Mouse (Mus musculus) kidney, embryonic 14.5 days (tissue): ENCODE measurements around the gene Lpo. TPM values are rescaled to one million over a fixed set of nuclear protein-coding genes. Genes with fewer than 3 reads are reported as not detected.

Experiments
- ATAC-seq: fragments of 200-750 bp; cut with Nextera tagmentation; 2 replicates; pipeline ENCODE4 v1.8.0; 2017; ENCODE audit warnings: moderate number of reproducible peaks, mild to moderate bottlenecking, moderate TSS enrichment, moderate library complexity; ENCODE audit not compliant: low FRiP score, low TSS enrichment
- H3K27ac ChIP-seq: fragments of 300-500 bp; sonication (generic); 2 replicates; pipeline ENCODE4 v1.5.1; 2014; ENCODE audit warnings: low read depth, mild to moderate bottlenecking, low read length, moderate library complexity, mixed read lengths
- H3K27me3 ChIP-seq: fragments of 300-500 bp; sonication (generic); 2 replicates; pipeline ENCODE4 v1.6.1; 2014; ENCODE audit warnings: mild to moderate bottlenecking, low read length; ENCODE audit not compliant: control insufficient read depth, insufficient read depth
- H3K36me3 ChIP-seq: fragments of 300-500 bp; sonication (generic); 2 replicates; pipeline ENCODE4 v1.6.1; 2014; ENCODE audit warnings: low read length, mixed read lengths; ENCODE audit not compliant: control insufficient read depth, insufficient read depth
- H3K4me1 ChIP-seq: fragments of 300-500 bp; sonication (generic); 2 replicates; pipeline ENCODE4 v1.6.1; 2014; ENCODE audit warnings: low read length, mixed read lengths; ENCODE audit not compliant: control insufficient read depth, insufficient read depth
- H3K4me2 ChIP-seq: fragments of 300-500 bp; sonication (generic); replicated peaks from 2 replicates; pipeline ENCODE4 v1.6.1; 2014; ENCODE audit warnings: low read depth, mild to moderate bottlenecking, low read length
- H3K4me3 ChIP-seq: fragments of 300-500 bp; sonication (generic); 2 replicates; pipeline ENCODE4 v1.5.1; 2014; ENCODE audit warnings: mild to moderate bottlenecking, low read length
- H3K9ac ChIP-seq: fragments of 300-500 bp; sonication (generic); 2 replicates; pipeline ENCODE4 v1.6.1; 2014; ENCODE audit warnings: low read depth, mild to moderate bottlenecking, low read length, moderate library complexity
- H3K9me3 ChIP-seq: fragments of 300-500 bp; sonication (generic); 2 replicates; pipeline ENCODE4 v1.6.1; 2016; ENCODE audit warnings: low read length; ENCODE audit not compliant: control insufficient read depth
- WGBS: fragments of 180-500 bp; shearing (Covaris S2); extraction: QIAGEN DNeasy Blood & Tissue Kit; methylation state at CpG from one replicate; pipeline ENCODE4 v1.1.7; 2014; 5-methylcytosine and 5-hydroxymethylcytosine counted together
- microRNA counts: library from miRNA; unstranded; fragments of <30 nt; microRNA quantifications from one replicate; lab custom pipeline; 2017
- microRNA-seq: library from miRNA; unstranded; fragments of <30 nt; microRNA quantifications from one replicate; pipeline ENCODE4, GENCODE M21; 2016
- polyA plus RNA-seq: library from polyadenylated mRNA; unstranded; fragments of >200 nt; fragmentation: Nextera tagmentation; extraction: Ambion mirVana; gene quantifications from 2 replicates; pipeline ENCODE4 v1.2.1, GENCODE M21; 2014

Gene Lpo
- polyA plus RNA-seq, 1 experiment from 2014 or later = not detected

GRCm38 (mm10) chr11:87758957-87759608, 69.0 kb downstream of the Lpo start:
- no peak overlapping the region for H3K27ac ChIP-seq
- no peak for ATAC-seq
- no peak overlapping the region for H3K4me3 ChIP-seq
- H3K27me3 ChIP-seq = peaks cover 43% of the 10 kb centered on the region
- H3K36me3 ChIP-seq = no peaks in the 10 kb centered on the region
- H3K4me2 ChIP-seq = no peak overlapping the region
- 78% methylated on average over 4 of the region's 4 CpGs for WGBS
- no peak overlapping the region for H3K9ac ChIP-seq
- H3K9me3 ChIP-seq = no peaks in the 10 kb centered on the region
- H3K4me1 ChIP-seq = peaks cover 11% of the 10 kb centered on the region; the same call in 1 of the 2 replicates

GRCm38 (mm10) chr11:87758161-87758911, 69.8 kb downstream of the Lpo start:
- Histone ChIP-seq H3K4me2 (no peak overlapping the region), H3K4me1 (peaks cover 7% of the 10 kb centered on the region; the same call in 1 of the 2 replicates), H3K9ac (no peak overlapping the region), H3K36me3 (no peaks in the 10 kb centered on the region), H3K9me3 (no peaks in the 10 kb centered on the region), H3K27ac (no peak overlapping the region), H3K4me3 (no peak overlapping the region), H3K27me3 (peaks cover 36% of the 10 kb centered on the region)
- 85% methylated on average over 7 of the region's 7 CpGs for WGBS
- ATAC-seq = no peak

GRCm38 (mm10) chr11:87757001-87757954, 70.8 kb downstream of the Lpo start:
- no peak overlapping the region for H3K4me2 ChIP-seq

More at GRCm38 (mm10) chr11:87757001-87757954, 70.8 kb downstream of the Lpo start:
- no peak overlapping the region for H3K27ac ChIP-seq
- no peaks in the 10 kb centered on the region for H3K36me3 ChIP-seq
- peaks cover 7% of the 10 kb centered on the region; the same call in 1 of the 2 replicates for H3K4me1 ChIP-seq
- peak overlapping the region; percentile 7; the same call in 1 of the 2 replicates for H3K4me3 ChIP-seq
- no peaks in the 10 kb centered on the region for H3K9me3 ChIP-seq
- no peak overlapping the region for H3K9ac ChIP-seq
- peaks cover 25% of the 10 kb centered on the region for H3K27me3 ChIP-seq
- ATAC-seq = no peak
- 85% methylated on average over 25 of the region's 25 CpGs for WGBS

MicroRNAs encoded within 50 kb of the gene (microRNA counts, 519-probe panel; counts per million panel counts)
- microRNA mmu-miR-142-3p (lab: Ali Mortazavi, UCI) = 5,425 counts per million, percentile 50 among the panel's probes with 10 or more counts
- microRNA mmu-miR-142-5p (lab: Ali Mortazavi, UCI) = 5,179 counts per million, percentile 45 among the panel's probes with 10 or more counts

Small RNA genes lying within 50 kb of the gene (microRNA-seq; reads per million reads assigned to microRNA genes)
- gene Mir142 = not detected
- not detected for gene Mir142b

Other genes with a start within 250 kb of the Lpo start
- 20.2 and 44.3 TPM in 2 replicates for gene Mtmr4, start 236.1 kb downstream of the Lpo start, polyA plus RNA-seq
- gene Hsf5, start 211.1 kb downstream of the Lpo start, polyA plus RNA-seq = 0.23 and 0.24 TPM in 2 replicates
- gene Rnf43, start 165.6 kb downstream of the Lpo start, polyA plus RNA-seq = 5.9 and 10.4 TPM in 2 replicates
- 188 and 200 TPM in 2 replicates for gene Supt4a, start 90.7 kb downstream of the Lpo start, polyA plus RNA-seq
- 3.0 and 4.2 TPM in 2 replicates for gene Tspoap1, start 67.7 kb downstream of the Lpo start, polyA plus RNA-seq
- gene Mpo, start 34.7 kb downstream of the Lpo start, polyA plus RNA-seq = 0.41 TPM in 1 of 2 replicates, not detected in the other
- gene Mks1, start 24.9 kb upstream of the Lpo start, polyA plus RNA-seq = 10.0 and 15.6 TPM in 2 replicates
- gene Epx, start 47.2 kb upstream of the Lpo start, polyA plus RNA-seq = 0.07 and 0.08 TPM in 2 replicates
- gene Olfr462, start 64.0 kb upstream of the Lpo start, polyA plus RNA-seq = not detected in 2 replicates
- not detected in 2 replicates for gene Olfr463, start 69.1 kb upstream of the Lpo start, polyA plus RNA-seq
- not detected in 2 replicates for gene Olfr464, start 92.7 kb upstream of the Lpo start, polyA plus RNA-seq
- gene Dynll2, start 159.2 kb upstream of the Lpo start, polyA plus RNA-seq = 18.7 and 23.6 TPM in 2 replicates
- gene Srsf1, start 219.1 kb upstream of the Lpo start, polyA plus RNA-seq = 273 and 432 TPM in 2 replicates
- 39.4 and 50.7 TPM in 2 replicates for gene Vezf1, start 240.0 kb upstream of the Lpo start, polyA plus RNA-seq